Mouse (Mus musculus) heart, embryonic 16.5 days (tissue): ENCODE results near the gene Sema4c. TPM values are rescaled to one million over a fixed set of nuclear protein-coding genes. Genes with fewer than 3 reads are reported as not detected.

Experiments
- ATAC-seq: fragments of 200-750 bp; cut with Nextera tagmentation; replicated peaks from 2 replicates; pipeline ENCODE4 v1.8.0; 2017; ENCODE audit warnings: moderate number of reproducible peaks; ENCODE audit not compliant: insufficient read depth, low FRiP score; ENCODE audit errors: extremely low read depth
- H3K27ac ChIP-seq: fragments of 300-500 bp; sonication (generic); 2 replicates; pipeline ENCODE4 v1.5.1; 2014; ENCODE audit warnings: mild to moderate bottlenecking, low read length, control low read depth, moderate library complexity
- H3K27me3 ChIP-seq: fragments of 300-500 bp; sonication (generic); 2 replicates; pipeline ENCODE4 v1.6.1; 2014; ENCODE audit warnings: low read length, mixed read lengths; ENCODE audit not compliant: control insufficient read depth, insufficient read depth
- H3K36me3 ChIP-seq: fragments of 300-500 bp; sonication (generic); 2 replicates; pipeline ENCODE4 v1.6.1; 2014; ENCODE audit not compliant: control insufficient read depth, insufficient read depth
- H3K4me1 ChIP-seq: fragments of 300-500 bp; sonication (generic); 2 replicates; pipeline ENCODE4 v1.6.1; 2014; ENCODE audit warnings: low read length, mixed read lengths; ENCODE audit not compliant: control insufficient read depth, insufficient read depth
- H3K4me2 ChIP-seq: fragments of 300-500 bp; sonication (generic); 2 replicates; pipeline ENCODE4 v1.6.1; 2014; ENCODE audit warnings: low read depth, mild to moderate bottlenecking, control low read depth, low read length
- H3K4me3 ChIP-seq: fragments of 300-500 bp; sonication (generic); 2 replicates; pipeline ENCODE4 v1.5.1; 2014; ENCODE audit warnings: mild to moderate bottlenecking, control low read depth, low read length
- H3K9ac ChIP-seq: fragments of 300-500 bp; sonication (generic); 2 replicates; pipeline ENCODE4 v1.6.1; 2014; ENCODE audit warnings: low read length, control low read depth
- H3K9me3 ChIP-seq: fragments of 300-500 bp; sonication (generic); replicated peaks from 2 replicates; pipeline ENCODE4 v1.6.1; 2016; ENCODE audit warnings: low read length; ENCODE audit not compliant: control insufficient read depth
- WGBS: fragments of 180-500 bp; shearing (Covaris S2); extraction: QIAGEN DNeasy Blood & Tissue Kit; methylation state at CpG from one replicate; pipeline ENCODE4 v1.1.7; 2014; 5-methylcytosine and 5-hydroxymethylcytosine counted together
- microRNA-seq: library from miRNA; unstranded; fragments of <30 nt; microRNA quantifications from one replicate; pipeline ENCODE4, GENCODE M21; 2017
- polyA plus RNA-seq: library from polyadenylated mRNA; unstranded; fragments of >200 nt; fragmentation: Nextera tagmentation; extraction: Ambion mirVana; gene quantifications from 2 replicates; pipeline ENCODE4 v1.2.1, GENCODE M21; 2015

The Sema4c gene
- polyA plus RNA-seq, 1 experiment from 2014 or later: 7.8 TPM

- H3K9me3 ChIP-seq: no peaks in the 10 kb centered on the region; the same call in 1 of the 2 replicates
- no peaks in the 10 kb centered on the region for H3K27me3 ChIP-seq
- peak overlapping the region; percentile 97 for H3K4me2 ChIP-seq
- peak overlapping the region; percentile 85 for H3K4me3 ChIP-seq
- H3K4me1 ChIP-seq: peaks cover 38% of the 10 kb centered on the region
- 4% methylated on average over 1 of the region's 1 CpGs for WGBS
- ATAC-seq: no peak
- peak overlapping the region; percentile 97; the same call in 1 of the 2 replicates for H3K27ac ChIP-seq
- H3K36me3 ChIP-seq: peaks cover 4% of the 10 kb centered on the region; the same call in 1 of the 2 replicates
- peak overlapping the region; percentile 96 for H3K9ac ChIP-seq
Observed at GRCm38 (mm10) chr1:36513310-36513709, 44.8 kb downstream of the Sema4c start.

GRCm38 (mm10) chr1:36512966-36513280, 45.2 kb downstream of the Sema4c start:
- peak overlapping the region; percentile 96 for H3K9ac ChIP-seq
- H3K27ac ChIP-seq: peak overlapping the region; percentile 97
- 2% methylated on average over 16 of the region's 16 CpGs for WGBS
- H3K4me2 ChIP-seq: peak overlapping the region; percentile 97
- peaks cover 4% of the 10 kb centered on the region; the same call in 1 of the 2 replicates for H3K36me3 ChIP-seq
- H3K27me3 ChIP-seq: no peaks in the 10 kb centered on the region
- H3K4me3 ChIP-seq: peak overlapping the region; percentile 85
- ATAC-seq: no peak
- peaks cover 36% of the 10 kb centered on the region for H3K4me1 ChIP-seq
- no peaks in the 10 kb centered on the region; the same call in 1 of the 2 replicates for H3K9me3 ChIP-seq

- under 1% methylated on average over 117 of the region's 126 CpGs for WGBS
- H3K27ac ChIP-seq: peak overlapping the region; percentile 97
- no peaks in the 10 kb centered on the region for H3K36me3 ChIP-seq
- no peaks in the 10 kb centered on the region; the same call in 1 of the 2 replicates for H3K9me3 ChIP-seq
- H3K4me2 ChIP-seq: peak overlapping the region; percentile 97
- peak overlapping the region; percentile 96 for H3K9ac ChIP-seq
- peak overlapping the region; percentile 85 for H3K4me3 ChIP-seq
- ATAC-seq: peak; percentile 40
- no peaks in the 10 kb centered on the region for H3K27me3 ChIP-seq
- H3K4me1 ChIP-seq: peaks cover 31% of the 10 kb centered on the region
Observed at GRCm38 (mm10) chr1:36512089-36512965, 45.8 kb downstream of the Sema4c start.

- H3K27ac ChIP-seq: peak within 1 kb of the TSS; percentile 97
- WGBS: 2% methylated on average over 47 of the region's 51 CpGs
Observed at GRCm38 (mm10) chr1:36511289-36512021, 46.7 kb downstream of the Sema4c start, which contains the start of gene Cnnm3. Cnnm3 (plus strand) TSS chr1:36511867.

GRCm38 (mm10) chr1:36508238-36508637, 49.9 kb downstream of the Sema4c start:
- ATAC-seq: no peak
- Histone ChIP-seq H3K9me3 (no peaks in the 10 kb centered on the region; the same call in 1 of the 2 replicates), H3K27ac (no peak overlapping the region), H3K36me3 (no peaks in the 10 kb centered on the region), H3K4me3 (no peak overlapping the region), H3K9ac (no peak overlapping the region), H3K4me1 (peaks cover 5% of the 10 kb centered on the region), H3K4me2 (no peak overlapping the region), H3K27me3 (no peaks in the 10 kb centered on the region)
- WGBS: 74% methylated on average over 5 of the region's 5 CpGs

More at GRCm38 (mm10) chr1:36511289-36512021, 46.7 kb downstream of the Sema4c start, which contains the start of gene Cnnm3:
- Histone ChIP-seq H3K9ac (peak within 1 kb of the TSS; percentile 96), H3K27me3 (no peaks in the 10 kb centered on the region), H3K4me2 (peak within 1 kb of the TSS; percentile 97), H3K4me1 (peaks cover 31% of the 10 kb centered on the region), H3K4me3 (peak within 1 kb of the TSS; percentile 85), H3K36me3 (no peaks in the 10 kb centered on the region), H3K9me3 (no peaks in the 10 kb centered on the region; the same call in 1 of the 2 replicates)
- ATAC-seq: peak; percentile 98

GRCm38 (mm10) chr1:36501261-36501660, 56.9 kb downstream of the Sema4c start:
- WGBS: 4% methylated on average over 3 of the region's 3 CpGs
- ATAC-seq: no peak
- Histone ChIP-seq H3K27me3 (no peaks in the 10 kb centered on the region), H3K4me1 (peaks cover under 1% of the 10 kb centered on the region; the same call in 1 of the 2 replicates), H3K4me3 (no peak overlapping the region), H3K9me3 (no peaks in the 10 kb centered on the region), H3K27ac (no peak overlapping the region), H3K9ac (no peak overlapping the region), H3K36me3 (peaks cover 7% of the 10 kb centered on the region; the same call in 1 of the 2 replicates), H3K4me2 (no peak overlapping the region)

Small RNA genes within 50 kb of the gene (microRNA-seq; reads per million reads assigned to microRNA genes)
- not detected for gene Gm47280

Other genes with a start within 250 kb of the Sema4c start
- gene Kansl3, start 189.2 kb downstream of the Sema4c start, polyA plus RNA-seq: 43.6 and 46.2 TPM in 2 replicates
- 1.0 and 1.2 TPM in 2 replicates for gene Fer1l5, start 186.1 kb downstream of the Sema4c start, polyA plus RNA-seq
- 47.3 and 50.1 TPM in 2 replicates for gene Lman2l, start 113.1 kb downstream of the Sema4c start, polyA plus RNA-seq
- 6.6 and 6.9 TPM in 2 replicates for gene Cnnm4, start 86.7 kb downstream of the Sema4c start, polyA plus RNA-seq
- gene Cnnm3, start 46.5 kb downstream of the Sema4c start, polyA plus RNA-seq: 1.8 and 2.4 TPM in 2 replicates
- gene Ankrd23, start 21.5 kb downstream of the Sema4c start, polyA plus RNA-seq: 30.2 and 32.7 TPM in 2 replicates
- not detected in 2 replicates for gene Gm42417, start 18.9 kb downstream of the Sema4c start, polyA plus RNA-seq
- 31.1 and 32.5 TPM in 2 replicates for gene Ankrd39, start 10.9 kb downstream of the Sema4c start, polyA plus RNA-seq
- 0.62 and 1.6 TPM in 2 replicates for gene Fam178b, start 124.8 kb upstream of the Sema4c start, polyA plus RNA-seq
- gene Cox5b, start 133.1 kb upstream of the Sema4c start, polyA plus RNA-seq: 1,342 and 1,400 TPM in 2 replicates
- gene 4933424G06Rik, start 151.8 kb upstream of the Sema4c start, polyA plus RNA-seq: not detected in 2 replicates
- gene Actr1b, start 156.1 kb upstream of the Sema4c start, polyA plus RNA-seq: 85.2 and 96.6 TPM in 2 replicates
- 2.8 and 9.0 TPM in 2 replicates for gene Zap70, start 203.4 kb upstream of the Sema4c start, polyA plus RNA-seq